Mouse (Mus musculus): ENCODE results near the gene Taar8c.

- TF ChIP-seq CTCF (conservative IDR thresholded peaks at IDR 0.05; ENCODE audit: low read length) (no peak), NANOG (IDR thresholded peaks at IDR 0.05; ENCODE audit: borderline replicate concordance, low read length) (no peak)
Measured at GRCm38 (mm10) chr10:24058986-24059385, 42.7 kb downstream of the Taar8c start.
